Mouse (Mus musculus): Measurements from ENCODE around the gene Garnl3. TPM values are rescaled to one million over a fixed set of nuclear protein-coding genes. Genes with fewer than 3 reads are reported as not detected.
"Not testable (repeated sequence)": the region's sequence is repeated elsewhere in the genome, so short reads cannot be mapped to it uniquely, and the experiment has no call there.

Garnl3 gene
- polyA plus RNA-seq, 2 experiments: 0.53 to 0.56 TPM

DNA sequence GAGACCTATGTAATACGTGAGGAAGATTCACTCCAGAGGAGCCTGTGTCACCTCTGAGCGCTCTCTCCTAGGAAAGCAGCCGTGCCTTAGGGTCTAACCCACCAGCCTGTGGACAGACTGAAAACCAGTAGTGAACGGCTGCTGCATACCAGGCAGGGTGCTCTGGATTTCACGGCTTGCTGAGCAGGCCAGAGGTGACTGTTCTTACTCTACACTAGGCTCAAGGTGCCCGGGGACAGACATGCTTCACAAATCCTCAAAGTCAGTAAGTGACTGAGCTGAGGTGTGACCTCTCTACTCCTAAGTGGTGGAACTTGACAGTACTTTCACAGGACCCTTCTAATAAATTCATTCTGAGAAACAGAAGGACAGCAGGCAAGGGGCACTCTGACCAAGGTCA, 108.6 kb downstream of the Garnl3 start:
- Histone ChIP-seq H3K27me3 (ENCODE audit: control insufficient read depth, insufficient read depth, low read length) (no peaks in the 10 kb centered on the region), H3K4me3 (ENCODE audit: insufficient read depth in 1 of 2, low read depth in 2 of 2, low read length in 2 of 2) (no peak overlapping the region), H3K4me2 (ENCODE audit: low read depth) (no peak overlapping the region), H3K27ac (no peak overlapping the region), H3K9ac (replicated peaks) (no peak overlapping the region), H3K36me3 (replicated peaks; ENCODE audit: control insufficient read depth, insufficient read depth, low read depth) (no peaks in the 10 kb centered on the region), H3K9me3 (ENCODE audit: control insufficient read depth, low read length) (no peaks in the 10 kb centered on the region), H3K4me1 (replicated peaks; ENCODE audit: control insufficient read depth in 2 of 2, insufficient read depth in 2 of 2, low read length in 1 of 2) (no peaks in the 10 kb centered on the region)
- 68% methylated on average over 6 of the region's 6 CpGs for WGBS (ENCODE audit: insufficient replicate concordance)
- ATAC-seq (ENCODE audit: insufficient read depth) (no peak), DNase-seq (ENCODE audit: low read depth in 3 of 3, low spot score in 3 of 3) (no peak)
- TF ChIP-seq EP300 (IDR thresholded peaks at IDR 0.05; ENCODE audit: low read depth) (no peak), CTCF (IDR thresholded peaks at IDR 0.05; ENCODE audit: low read depth) (no peak)

DNA sequence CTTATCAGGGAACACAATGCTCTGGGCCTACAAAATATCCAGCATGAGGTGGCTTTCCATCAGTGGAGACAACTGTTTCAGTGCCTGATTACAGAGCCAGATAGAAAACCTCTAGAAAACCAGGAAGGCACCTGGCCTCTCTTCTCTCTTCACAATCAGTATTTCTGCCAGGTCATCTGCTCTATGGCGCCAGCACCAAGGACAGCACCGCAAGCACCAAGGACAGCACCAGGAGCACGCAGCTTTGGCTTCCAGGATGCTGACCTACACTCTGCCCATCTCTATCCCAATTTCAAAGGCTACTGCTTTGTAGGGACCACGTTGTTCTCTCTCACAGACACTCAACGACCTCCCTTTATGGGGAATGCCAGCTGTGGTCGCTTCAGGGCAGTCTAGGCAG, 113.4 kb downstream of the Garnl3 start:
- 2% methylated on average over 6 of the region's 6 CpGs for WGBS (ENCODE audit: insufficient replicate concordance)
- ATAC-seq (ENCODE audit: insufficient read depth): no peak
- no peaks in the 10 kb centered on the region for H3K27me3 ChIP-seq (ENCODE audit: control insufficient read depth, insufficient read depth, low read length)

DNA sequence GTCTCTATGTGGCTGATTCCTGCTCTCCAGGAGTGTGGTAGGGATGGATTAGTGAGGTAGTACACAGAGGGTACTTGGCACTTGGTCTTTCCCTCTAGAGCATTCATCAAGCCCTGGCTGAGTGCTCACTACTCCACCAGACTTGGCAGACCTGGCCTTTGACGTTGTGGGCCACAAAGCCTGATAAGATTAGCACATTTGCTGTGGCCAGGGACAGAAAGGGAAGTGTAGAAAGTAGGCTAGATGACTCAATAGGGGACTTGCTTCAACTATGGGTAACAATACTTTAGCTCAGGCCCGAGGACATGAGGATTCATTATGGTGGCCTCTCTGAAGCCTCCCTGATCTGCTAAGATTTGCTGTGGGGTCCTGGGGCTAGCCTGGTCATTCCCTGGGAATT, 114.3 kb downstream of the Garnl3 start:
- Histone ChIP-seq H3K9ac (replicated peaks) (no peak overlapping the region), H3K27ac (no peak overlapping the region), H3K9me3 (ENCODE audit: control insufficient read depth, low read length) (no peaks in the 10 kb centered on the region), H3K4me2 (ENCODE audit: low read depth) (no peak overlapping the region), H3K4me1 (replicated peaks; ENCODE audit: control insufficient read depth in 2 of 2, insufficient read depth in 2 of 2, low read length in 1 of 2) (no peaks in the 10 kb centered on the region), H3K27me3 (ENCODE audit: control insufficient read depth, insufficient read depth, low read length) (no peaks in the 10 kb centered on the region), H3K36me3 (replicated peaks; ENCODE audit: control insufficient read depth, insufficient read depth, low read depth) (no peaks in the 10 kb centered on the region), H3K4me3 (ENCODE audit: insufficient read depth in 1 of 2, low read depth in 2 of 2, low read length in 2 of 2) (no peak overlapping the region)
- ATAC-seq (ENCODE audit: insufficient read depth) (no peak), DNase-seq (ENCODE audit: low read depth in 3 of 3, low spot score in 3 of 3) (no peak)
- WGBS (ENCODE audit: insufficient replicate concordance): 10% methylated on average over 2 of the region's 2 CpGs
- no peak for TF ChIP-seq CTCF (IDR thresholded peaks at IDR 0.05; ENCODE audit: low read depth)
- no peak for TF ChIP-seq EP300 (IDR thresholded peaks at IDR 0.05; ENCODE audit: low read depth)

More for the DNA sequence above, 113.4 kb downstream of the Garnl3 start:
- no peaks in the 10 kb centered on the region for H3K36me3 ChIP-seq (replicated peaks; ENCODE audit: control insufficient read depth, insufficient read depth, low read depth)
- H3K27ac ChIP-seq: no peak overlapping the region
- no peak overlapping the region for H3K9ac ChIP-seq (replicated peaks)
- TF ChIP-seq CTCF (IDR thresholded peaks at IDR 0.05; ENCODE audit: low read depth) (no peak), EP300 (IDR thresholded peaks at IDR 0.05; ENCODE audit: low read depth) (no peak)
- no peaks in the 10 kb centered on the region for H3K9me3 ChIP-seq (ENCODE audit: control insufficient read depth, low read length)
- H3K4me2 ChIP-seq (ENCODE audit: low read depth): no peak overlapping the region
- no peaks in the 10 kb centered on the region for H3K4me1 ChIP-seq (replicated peaks; ENCODE audit: control insufficient read depth in 2 of 2, insufficient read depth in 2 of 2, low read length in 1 of 2)
- DNase-seq (ENCODE audit: low read depth in 3 of 3, low spot score in 3 of 3): peak in 1 of 3 experiments; percentile 9
- no peak overlapping the region for H3K4me3 ChIP-seq (ENCODE audit: insufficient read depth in 1 of 2, low read depth in 2 of 2, low read length in 2 of 2)

DNA sequence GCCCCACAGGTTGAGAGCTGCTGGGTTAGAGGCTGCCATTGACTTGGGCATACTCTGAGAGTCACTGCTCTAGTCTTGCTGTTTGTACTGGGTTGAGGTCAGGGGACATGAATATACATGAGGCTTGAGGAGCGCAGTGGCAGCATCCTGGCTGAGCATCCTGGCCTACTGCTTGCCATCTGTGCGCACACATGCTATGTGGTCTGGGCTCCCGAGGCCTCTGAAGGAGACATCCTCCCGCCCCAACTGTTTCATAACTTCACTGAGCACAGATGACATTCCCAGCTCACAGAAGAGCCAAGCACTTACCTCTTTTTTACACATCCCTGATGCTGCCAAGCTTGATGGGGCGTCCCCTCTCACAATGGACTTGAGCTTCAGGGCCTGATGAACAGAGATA, 116.6 kb downstream of the Garnl3 start:
- H3K9ac ChIP-seq (replicated peaks): no peak overlapping the region
- no peaks in the 10 kb centered on the region for H3K27me3 ChIP-seq (ENCODE audit: control insufficient read depth, insufficient read depth, low read length)
- WGBS (ENCODE audit: insufficient replicate concordance): 56% methylated on average over 5 of the region's 5 CpGs
- H3K4me3 ChIP-seq (ENCODE audit: insufficient read depth in 1 of 2, low read depth in 2 of 2, low read length in 2 of 2): no peak overlapping the region
- no peak for ATAC-seq (ENCODE audit: insufficient read depth)
- H3K4me1 ChIP-seq (replicated peaks; ENCODE audit: control insufficient read depth in 2 of 2, insufficient read depth in 2 of 2, low read length in 1 of 2): no peaks in the 10 kb centered on the region
- no peak overlapping the region for H3K27ac ChIP-seq
- TF ChIP-seq CTCF (IDR thresholded peaks at IDR 0.05; ENCODE audit: low read depth): no peak
- no peak for TF ChIP-seq EP300 (IDR thresholded peaks at IDR 0.05; ENCODE audit: low read depth)
- H3K4me2 ChIP-seq (ENCODE audit: low read depth): no peak overlapping the region
- no peaks in the 10 kb centered on the region for H3K9me3 ChIP-seq (ENCODE audit: control insufficient read depth, low read length)
- no peak for DNase-seq (ENCODE audit: low read depth in 3 of 3, low spot score in 3 of 3)
- H3K36me3 ChIP-seq (replicated peaks; ENCODE audit: control insufficient read depth, insufficient read depth, low read depth): no peaks in the 10 kb centered on the region

DNA sequence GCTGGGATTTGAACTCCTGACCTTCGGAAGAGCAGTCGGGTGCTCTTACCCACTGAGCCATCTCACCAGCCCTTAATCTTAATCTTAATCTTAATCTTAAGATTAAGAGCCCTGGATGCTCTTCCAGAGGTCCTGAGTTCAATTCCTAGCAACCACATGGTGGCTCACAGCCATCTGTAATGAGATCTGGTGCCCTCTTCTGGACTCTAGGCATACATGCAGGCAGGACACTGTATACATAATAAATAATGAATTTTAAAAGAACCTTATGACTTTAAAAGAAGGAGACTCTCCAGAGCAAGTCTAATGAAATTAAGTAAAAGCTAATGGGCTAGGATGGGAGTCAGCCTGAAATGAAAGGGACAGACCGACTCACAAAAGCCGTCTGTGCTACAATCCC, 122.4 kb downstream of the Garnl3 start:
- not testable (repeated sequence) for DNase-seq (ENCODE audit: low read depth in 3 of 3, low spot score in 3 of 3); H3K27ac ChIP-seq; H3K9me3 ChIP-seq (ENCODE audit: control insufficient read depth, low read length); H3K4me2 ChIP-seq (ENCODE audit: low read depth); H3K27me3 ChIP-seq (ENCODE audit: control insufficient read depth, insufficient read depth, low read length); H3K9ac ChIP-seq (replicated peaks); H3K4me3 ChIP-seq (ENCODE audit: insufficient read depth in 1 of 2, low read depth in 2 of 2, low read length in 2 of 2); H3K4me1 ChIP-seq (replicated peaks; ENCODE audit: control insufficient read depth in 2 of 2, insufficient read depth in 2 of 2, low read length in 1 of 2); H3K36me3 ChIP-seq (replicated peaks; ENCODE audit: control insufficient read depth, insufficient read depth, low read depth); ATAC-seq (ENCODE audit: insufficient read depth)
- TF ChIP-seq CTCF (IDR thresholded peaks at IDR 0.05; ENCODE audit: low read depth): peak; percentile 43; the same call in 1 of the 2 replicates
- WGBS (ENCODE audit: insufficient replicate concordance): 86% methylated on average over 4 of the region's 4 CpGs

Measured in liver, embryonic 14.5 days (tissue).